Mouse (Mus musculus) heart, adult 2 months (tissue): Measurements from ENCODE around the gene Mab21l3.

ENCODE experiments used
- CTCF ChIP-seq: fragments of 200-600 bp; IDR thresholded peaks from 2 replicates; pipeline ENCODE4 v1.8.1; 2022; ENCODE audit warnings: antibody characterized with exemption, mild to moderate bottlenecking, moderate library complexity
- POLR2A ChIP-seq: fragments of 200-500 bp; IDR thresholded peaks from 2 replicates; pipeline ENCODE4 v1.6.1; 2011; ENCODE audit warnings: mild to moderate bottlenecking, low read depth, low read length, control low read depth; ENCODE audit not compliant: insufficient read depth

GRCm38 (mm10) chr3:101804331-101804730, 44.4 kb downstream of the Mab21l3 start:
- TF ChIP-seq CTCF (no peak), POLR2A (0 out of 2 replicates have a peak, but pooled peaks have one; percentile 40)
